Mouse (Mus musculus) Patski (cell line): ENCODE results near the gene Slc4a4. TPM values are rescaled to one million over a fixed set of nuclear protein-coding genes. Genes with fewer than 3 reads are reported as not detected.

Source experiments
- ATAC-seq: fragments of 100-300 bp; one replicate; pipeline ENCODE4 v1.8.0; 2021
- CTCF ChIA-PET: fragments of 350-600 bp; sonication (Branson Sonifier 250); formaldehyde crosslinking; loops from one replicate; lab custom pipeline; 2022; ENCODE audit warnings: inconsistent platforms; lab: Charles Lee
- POLR2A ChIA-PET: fragments of 350-600 bp; sonication (Branson Sonifier 250); formaldehyde crosslinking; loops from one replicate; lab custom pipeline; 2022; ENCODE audit warnings: antibody characterized with exemption, inconsistent platforms; lab: Charles Lee
- DNase-seq: peaks from one replicate; pipeline ENCODE4 v3.0.0-alpha.2; 2011; ENCODE audit warnings: low read depth, low spot score
- H3K27me3 ChIP-seq: fragments of 371-371 bp; one replicate; pipeline ENCODE4 v1.5.1; 2021
- CTCF ChIP-seq: fragments of 100-300 bp; IDR thresholded peaks from one replicate; pipeline ENCODE4 v1.5.1; 2021
- in situ Hi-C: fragments of 300-500 bp; cut with MboI; formaldehyde crosslinking; loops from 3 replicates; pipeline ENCODE4 v1.11.1; 2018; ENCODE audit warnings: low pct_unique_long_range_greater_than_20kb, mixed read lengths
- polyA plus RNA-seq: library from polyadenylated mRNA; unstranded; gene quantifications from one replicate; pipeline ENCODE4 v1.2.3, GENCODE M21; 2021

Gene Slc4a4
- polyA plus RNA-seq, 1 experiment from 2014 or later: 6.8 TPM

- no peaks in the 10 kb centered on the region for H3K27me3 ChIP-seq
- ATAC-seq (no peak), DNase-seq (no peak)
- in situ Hi-C loops: no loop called here
- TF ChIP-seq CTCF: no peak
- ChIA-PET POLR2A (interaction anchor here (1.2 kb wide), 1 partner anchor 17 kb away, joined by 4 read pairs; no protein-coding TSS in a partner anchor), CTCF (interaction anchor here (0.8 to 1.5 kb wide), 4 partner anchors 13 to 54 kb away, joined by 3 to 4 read pairs (median 3); no protein-coding TSS in a partner anchor)
Observed at GRCm38 (mm10) chr5:89087916-89088315, 201.3 kb downstream of the Slc4a4 start.

GRCm38 (mm10) chr5:89088462-89088861 lies 201.8 kb downstream of the Slc4a4 start:
- DNase-seq (no peak), ATAC-seq (no peak)
- ChIA-PET POLR2A (interaction anchor here (1.2 kb wide), 2 partner anchors 17 to 32 kb away, joined by 4 to 9 read pairs; no protein-coding TSS in a partner anchor), CTCF (interaction anchor here (0.9 to 1.5 kb wide), 3 partner anchors 25 to 54 kb away, joined by 3 to 4 read pairs (median 3); no protein-coding TSS in a partner anchor)
- no peak for TF ChIP-seq CTCF
- in situ Hi-C loops: no loop called here
- no peaks in the 10 kb centered on the region for H3K27me3 ChIP-seq

GRCm38 (mm10) chr5:89090131-89090530 lies 203.5 kb downstream of the Slc4a4 start:
- DNase-seq (no peak), ATAC-seq (no peak)
- no peak for TF ChIP-seq CTCF
- in situ Hi-C loops: no loop called here
- ChIA-PET CTCF (interaction anchor here (1.2 to 1.3 kb wide), 2 partner anchors 15 to 17 kb away, joined by 3 read pairs; no protein-coding TSS in a partner anchor), POLR2A (no interaction called here)
- no peaks in the 10 kb centered on the region for H3K27me3 ChIP-seq

GRCm38 (mm10) chr5:89096371-89096770 lies 209.8 kb downstream of the Slc4a4 start:
- TF ChIP-seq CTCF: no peak
- in situ Hi-C loops: no loop called here

GRCm38 (mm10) chr5:89097291-89097690 lies 210.7 kb downstream of the Slc4a4 start:
- POLR2A ChIA-PET: no interaction called here
- no peaks in the 10 kb centered on the region for H3K27me3 ChIP-seq
- in situ Hi-C loops: no loop called here
- no peak for TF ChIP-seq CTCF
- CTCF ChIA-PET: interaction anchor here (0.7 to 0.9 kb wide), 2 partner anchors 58 to 163 kb away, joined by 3 read pairs; no protein-coding TSS in a partner anchor
- ATAC-seq (no peak), DNase-seq (no peak)

More at GRCm38 (mm10) chr5:89096371-89096770, 209.8 kb downstream of the Slc4a4 start:
- POLR2A ChIA-PET: no interaction called here
- no peaks in the 10 kb centered on the region for H3K27me3 ChIP-seq
- DNase-seq (no peak), ATAC-seq (no peak)
- CTCF ChIA-PET: no interaction called here

GRCm38 (mm10) chr5:89098121-89098520 lies 211.5 kb downstream of the Slc4a4 start:
- DNase-seq: no peak
- in situ Hi-C loops: no loop called here
- CTCF ChIA-PET: interaction anchor here (0.7 to 0.9 kb wide), 2 partner anchors 58 to 163 kb away, joined by 3 read pairs; no protein-coding TSS in a partner anchor
- ATAC-seq: no peak
- TF ChIP-seq CTCF: no peak
- POLR2A ChIA-PET: no interaction called here
- H3K27me3 ChIP-seq: no peaks in the 10 kb centered on the region

- CTCF ChIA-PET: interaction anchor here (0.9 kb wide), 1 partner anchor 20 kb away, joined by 3 read pairs; no protein-coding TSS in a partner anchor
- in situ Hi-C loops: no loop called here
- POLR2A ChIA-PET: no interaction called here
- H3K27me3 ChIP-seq: no peaks in the 10 kb centered on the region
- ATAC-seq: no peak
- DNase-seq: no peak
- no peak for TF ChIP-seq CTCF
Observed at GRCm38 (mm10) chr5:89099886-89100285, 213.3 kb downstream of the Slc4a4 start.

- ChIA-PET CTCF (no interaction called here), POLR2A (no interaction called here)
- DNase-seq (no peak), ATAC-seq (no peak)
- no peaks in the 10 kb centered on the region for H3K27me3 ChIP-seq
- TF ChIP-seq CTCF: no peak
- in situ Hi-C loops: no loop called here
Observed at GRCm38 (mm10) chr5:89102560-89102959, 215.9 kb downstream of the Slc4a4 start.

GRCm38 (mm10) chr5:89105346-89105745 lies 218.7 kb downstream of the Slc4a4 start:
- in situ Hi-C loops: no loop called here
- ATAC-seq (no peak), DNase-seq (no peak)
- H3K27me3 ChIP-seq: no peaks in the 10 kb centered on the region
- ChIA-PET CTCF (interaction anchor here (0.9 to 1.1 kb wide), 3 partner anchors 16 to 24 kb away, joined by 3 to 5 read pairs (median 4); no protein-coding TSS in a partner anchor), POLR2A (interaction anchor here (1.5 kb wide), 1 partner anchor 17 kb away, joined by 4 read pairs; no protein-coding TSS in a partner anchor)
- no peak for TF ChIP-seq CTCF

GRCm38 (mm10) chr5:89106217-89106616 lies 219.6 kb downstream of the Slc4a4 start:
- TF ChIP-seq CTCF: no peak
- in situ Hi-C loops: no loop called here
- ChIA-PET POLR2A (no interaction called here), CTCF (interaction anchor here (1.0 kb wide), 1 partner anchor 27 kb away, joined by 3 read pairs; no protein-coding TSS in a partner anchor)
- ATAC-seq: no peak
- H3K27me3 ChIP-seq: no peaks in the 10 kb centered on the region
- DNase-seq: no peak

GRCm38 (mm10) chr5:89108809-89109208 lies 222.2 kb downstream of the Slc4a4 start:
- DNase-seq (no peak), ATAC-seq (no peak)
- ChIA-PET CTCF (no interaction called here), POLR2A (interaction anchor here (0.6 to 1.2 kb wide), 2 partner anchors 9 to 28 kb away, joined by 3 read pairs; no protein-coding TSS in a partner anchor)
- in situ Hi-C loops: no loop called here
- TF ChIP-seq CTCF: no peak
- H3K27me3 ChIP-seq: no peaks in the 10 kb centered on the region
